Mouse (Mus musculus) bone marrow macrophage, adult 2 months (primary cell): Measurements from ENCODE around the gene Sephs2. TPM values are rescaled to one million over a fixed set of nuclear protein-coding genes. Genes with fewer than 3 reads are reported as not detected.

Source experiments
- H3K27ac ChIP-seq: 2 replicates; pipeline ENCODE4 v1.5.1; 2012; ENCODE audit warnings: low read depth, low read length; ENCODE audit not compliant: insufficient read depth
- H3K4me1 ChIP-seq: 2 replicates; pipeline ENCODE4 v1.6.1; 2012; ENCODE audit warnings: low read length; ENCODE audit not compliant: control insufficient read depth, insufficient read depth
- H3K4me3 ChIP-seq: 2 replicates; pipeline ENCODE4 v1.5.1; 2012; ENCODE audit warnings: mild to moderate bottlenecking, low read length, moderate library complexity; ENCODE audit not compliant: insufficient read depth
- CTCF ChIP-seq: IDR thresholded peaks from 2 replicates; pipeline ENCODE4 v1.5.1; 2012; ENCODE audit warnings: low read depth, mild to moderate bottlenecking, low read length, moderate library complexity
- POLR2A ChIP-seq: IDR thresholded peaks from 2 replicates; pipeline ENCODE4 v1.6.1; 2012; ENCODE audit warnings: mild to moderate bottlenecking, low read depth, low read length, borderline replicate concordance
- polyA plus RNA-seq: library from polyadenylated mRNA; stranded (reverse); fragments of >200 nt; gene quantifications from 2 replicates; pipeline ENCODE4 v1.2.4, GENCODE M21; 2012; ENCODE audit not compliant: missing spikeins, insufficient read depth, insufficient read length

The Sephs2 gene
- polyA plus RNA-seq, 1 experiment, result 72.2 TPM

DNA sequence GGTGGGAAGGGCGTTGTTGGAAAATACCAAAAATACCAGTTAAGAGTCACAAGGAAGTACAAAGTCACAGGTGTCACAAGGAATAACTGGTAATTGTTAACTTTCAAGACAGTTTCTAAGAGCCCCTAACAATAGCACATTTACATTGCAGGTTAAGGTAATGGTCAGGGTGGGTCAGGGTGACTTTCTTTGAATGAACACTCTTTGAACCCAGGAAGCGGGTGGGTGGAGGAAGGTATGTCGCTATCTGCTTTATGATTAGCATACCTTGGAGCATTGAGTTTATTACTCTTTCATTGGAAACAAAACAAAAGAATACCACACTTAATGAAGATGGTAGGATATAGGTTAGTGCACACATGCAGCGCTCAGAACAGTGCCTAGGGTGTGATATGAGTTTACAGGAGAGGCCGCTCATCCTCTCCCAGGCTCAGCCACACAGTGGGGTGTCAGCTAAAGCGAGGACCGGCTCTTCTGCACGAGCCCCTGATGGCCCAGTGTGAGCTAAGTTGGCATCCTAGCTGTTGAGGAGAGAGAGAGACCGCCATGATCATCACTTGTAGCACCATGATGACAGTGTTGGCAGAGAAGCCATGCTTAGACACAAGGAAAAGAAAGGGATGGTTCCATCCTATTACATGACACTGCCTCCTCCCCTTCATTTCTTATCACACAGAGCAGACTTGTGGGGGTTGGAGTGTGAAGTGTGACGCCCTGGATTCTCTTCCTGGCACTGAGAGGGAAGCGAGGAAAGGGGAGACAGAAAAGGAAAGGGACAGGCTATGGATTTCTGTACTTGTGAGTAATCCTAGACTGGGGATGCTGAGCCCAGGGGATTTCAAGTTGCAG lies 48.5 kb downstream of the Sephs2 start:
- Histone ChIP-seq H3K27ac (no peak overlapping the region), H3K4me3 (no peak overlapping the region), H3K4me1 (peaks cover 10% of the 10 kb centered on the region)
- TF ChIP-seq CTCF (no peak), POLR2A (no peak)

DNA sequence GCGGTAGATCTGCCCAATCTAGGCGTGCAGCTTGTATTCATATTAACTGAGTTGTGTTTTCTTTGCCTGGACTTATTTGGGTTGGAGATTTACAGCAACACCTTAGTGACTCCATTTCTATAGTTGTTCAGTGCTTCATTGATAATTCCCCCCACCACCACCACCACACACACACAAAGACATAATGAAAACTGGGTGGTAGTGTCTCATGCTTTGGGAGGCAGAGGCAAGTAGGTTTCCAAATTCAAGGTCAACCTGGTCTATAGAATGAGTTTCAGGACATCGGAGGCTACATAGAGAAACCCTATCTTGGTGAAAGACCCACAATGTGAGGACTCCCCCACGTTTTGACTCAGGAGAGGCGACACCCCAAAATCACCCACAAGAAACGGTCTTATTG lies 49.2 kb downstream of the Sephs2 start:
- Histone ChIP-seq H3K4me1 (peaks cover 3% of the 10 kb centered on the region), H3K4me3 (no peak overlapping the region), H3K27ac (no peak overlapping the region)
- TF ChIP-seq CTCF, result no peak
- TF ChIP-seq POLR2A, result no peak

DNA sequence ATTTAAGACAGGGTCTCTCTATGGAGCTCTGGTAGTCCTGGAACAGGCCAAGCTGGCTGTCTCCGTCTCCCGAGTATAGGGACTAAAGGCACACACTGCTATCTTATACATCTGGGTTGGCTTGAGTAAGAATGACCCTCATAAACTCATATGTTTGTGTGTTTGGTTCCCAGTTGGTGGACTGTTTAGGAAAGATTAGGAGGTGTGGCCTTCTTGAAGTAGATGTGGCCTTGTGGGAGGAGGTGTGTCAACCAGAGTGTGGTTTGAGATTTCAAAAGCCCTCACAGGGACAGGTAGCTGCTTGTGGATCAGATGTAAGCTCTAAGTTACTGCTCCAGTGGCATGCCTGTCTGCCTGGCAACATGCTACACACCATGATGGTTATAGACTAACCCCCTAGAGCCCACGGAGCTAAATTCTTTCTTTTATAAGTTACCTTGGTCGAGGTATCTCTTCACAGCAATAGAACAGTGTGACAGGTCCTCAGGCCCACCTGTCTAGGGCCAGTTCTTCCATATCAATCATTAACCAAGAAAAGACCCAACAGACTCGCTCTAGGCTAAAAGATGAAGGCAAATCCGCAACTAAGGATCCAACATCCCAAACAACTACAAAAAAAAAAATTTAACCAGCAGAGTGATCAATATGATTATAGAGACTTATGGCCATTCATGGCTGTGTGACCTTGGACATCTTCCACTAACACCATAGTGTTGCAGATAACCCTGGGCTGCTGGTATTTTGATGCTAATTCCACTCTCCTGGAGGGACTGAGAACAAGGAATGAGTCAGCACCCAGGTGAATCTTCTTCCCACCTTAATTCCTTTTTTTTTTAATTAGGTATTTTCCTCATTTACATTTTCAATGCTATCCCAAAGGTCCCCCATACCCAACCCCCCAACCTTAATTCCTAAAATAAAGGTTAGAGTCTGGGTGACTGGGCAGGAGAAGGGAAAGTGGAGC lies 50.1 kb downstream of the Sephs2 start:
- no peak overlapping the region for H3K4me3 ChIP-seq
- no peak overlapping the region for H3K27ac ChIP-seq
- TF ChIP-seq POLR2A, result no peak
- no peak for TF ChIP-seq CTCF
- no peaks in the 10 kb centered on the region for H3K4me1 ChIP-seq

DNA sequence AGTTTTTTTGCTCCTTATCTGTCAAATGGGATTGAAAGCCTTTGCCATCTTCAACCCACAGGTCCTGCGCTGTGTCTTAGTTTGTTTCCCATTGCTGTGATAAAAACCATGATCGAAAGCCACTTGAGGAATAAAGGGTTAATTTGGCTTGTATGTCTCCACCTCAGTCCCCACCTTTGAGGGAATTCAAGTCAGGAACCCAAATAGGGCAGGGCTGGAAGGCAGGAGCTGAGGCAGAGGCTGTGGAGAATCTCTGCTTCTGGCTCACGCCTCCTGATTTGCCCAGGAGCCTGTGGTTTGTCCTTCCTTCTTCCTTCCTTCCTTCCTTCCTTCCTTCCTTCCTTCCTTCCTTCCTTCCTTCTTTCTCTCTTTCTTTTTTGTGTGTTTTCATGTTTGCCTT lies 50.7 kb downstream of the Sephs2 start:
- no peaks in the 10 kb centered on the region for H3K4me1 ChIP-seq
- TF ChIP-seq CTCF (no peak), POLR2A (no peak)
- no peak overlapping the region for H3K27ac ChIP-seq
- H3K4me3 ChIP-seq, result no peak overlapping the region

Other genes with a start within 250 kb of the Sephs2 start
- 161 and 164 TPM in 2 replicates for gene Maz, start 247.0 kb downstream of the Sephs2 start, polyA plus RNA-seq
- gene Kif22, start 231.6 kb downstream of the Sephs2 start, polyA plus RNA-seq, result 40.8 and 48.5 TPM in 2 replicates
- not detected in 2 replicates for gene Zg16, start 186.7 kb downstream of the Sephs2 start, polyA plus RNA-seq
- gene AI467606, start 182.7 kb downstream of the Sephs2 start, polyA plus RNA-seq, result 41.2 and 41.4 TPM in 2 replicates
- 0.71 TPM in 1 of 2 replicates, not detected in the other for gene Qprt, start 151.8 kb downstream of the Sephs2 start, polyA plus RNA-seq
- gene Spn, start 136.2 kb downstream of the Sephs2 start, polyA plus RNA-seq, result 34.5 and 36.3 TPM in 2 replicates
- gene Cd2bp2, start 78.0 kb downstream of the Sephs2 start, polyA plus RNA-seq, result 58.0 and 58.5 TPM in 2 replicates
- gene Tbc1d10b, start 65.6 kb downstream of the Sephs2 start, polyA plus RNA-seq, result 67.2 and 71.7 TPM in 2 replicates
- 3.9 and 6.9 TPM in 2 replicates for gene Mylpf, start 65.2 kb downstream of the Sephs2 start, polyA plus RNA-seq
- gene Zfp553, start 41.0 kb downstream of the Sephs2 start, polyA plus RNA-seq, result 6.5 and 6.8 TPM in 2 replicates
- 2.9 and 5.8 TPM in 2 replicates for gene Sept1, start 40.9 kb downstream of the Sephs2 start, polyA plus RNA-seq
- gene Zfp771, start 29.8 kb downstream of the Sephs2 start, polyA plus RNA-seq, result 10.9 and 12.4 TPM in 2 replicates
- gene Dctpp1, start 13.3 kb downstream of the Sephs2 start, polyA plus RNA-seq, result 25.6 and 27.3 TPM in 2 replicates
- gene Itgal, start 22.2 kb upstream of the Sephs2 start, polyA plus RNA-seq, result 42.3 and 49.7 TPM in 2 replicates
- 14.9 and 16.2 TPM in 2 replicates for gene Zfp768, start 71.5 kb upstream of the Sephs2 start, polyA plus RNA-seq
- gene Zfp747, start 102.0 kb upstream of the Sephs2 start, polyA plus RNA-seq, result 6.3 and 6.8 TPM in 2 replicates
- 2.8 and 2.9 TPM in 2 replicates for gene 9130019O22Rik, start 113.1 kb upstream of the Sephs2 start, polyA plus RNA-seq
- 3.4 and 3.9 TPM in 2 replicates for gene E430018J23Rik, start 119.6 kb upstream of the Sephs2 start, polyA plus RNA-seq
- 6.1 and 8.5 TPM in 2 replicates for gene Zfp764, start 132.8 kb upstream of the Sephs2 start, polyA plus RNA-seq
- 17.7 and 20.0 TPM in 2 replicates for gene Zfp688, start 148.0 kb upstream of the Sephs2 start, polyA plus RNA-seq
- 1.4 and 1.7 TPM in 2 replicates for gene Zfp689, start 175.1 kb upstream of the Sephs2 start, polyA plus RNA-seq
- gene Prr14, start 185.6 kb upstream of the Sephs2 start, polyA plus RNA-seq, result 67.4 and 69.0 TPM in 2 replicates
- 134 and 147 TPM in 2 replicates for gene Fbrs, start 205.1 kb upstream of the Sephs2 start, polyA plus RNA-seq
- gene Srcap, start 237.9 kb upstream of the Sephs2 start, polyA plus RNA-seq, result 56.4 and 58.1 TPM in 2 replicates
- gene Gm42715, start 245.5 kb upstream of the Sephs2 start, polyA plus RNA-seq, result 4.7 and 6.2 TPM in 2 replicates